Mouse (Mus musculus) kidney, postnatal 4 days (tissue): ENCODE results near the gene Otog.

Experiments used
- DNase-seq, 2 experiments: peaks; one replicate each; pipeline ENCODE4 v3.0.0; 2021; ENCODE audit warnings: mixed read lengths in 2 of 2

Otog gene

DNA sequence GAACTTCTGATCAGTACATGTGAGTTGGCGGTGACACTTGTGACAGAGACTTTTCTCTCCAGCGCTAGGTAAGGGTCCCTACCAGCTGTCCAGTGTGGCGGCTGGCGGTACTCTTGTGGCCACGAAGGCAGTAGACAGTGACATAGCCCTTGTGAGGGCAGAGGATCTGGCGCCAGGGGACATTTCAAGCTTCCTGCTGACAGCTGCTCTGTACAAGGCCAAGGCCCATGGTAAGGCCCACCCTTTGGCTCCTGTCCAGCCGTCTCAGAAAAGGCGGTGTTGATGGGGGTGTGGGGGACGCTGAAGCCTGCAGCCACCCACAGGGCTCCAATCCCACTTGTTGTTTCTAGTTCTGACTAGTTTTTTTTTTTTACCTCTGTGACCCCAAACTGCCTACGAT is 42.9 kb downstream of the Otog start:
- DNase-seq = peak; percentile 67 to 71

DNA sequence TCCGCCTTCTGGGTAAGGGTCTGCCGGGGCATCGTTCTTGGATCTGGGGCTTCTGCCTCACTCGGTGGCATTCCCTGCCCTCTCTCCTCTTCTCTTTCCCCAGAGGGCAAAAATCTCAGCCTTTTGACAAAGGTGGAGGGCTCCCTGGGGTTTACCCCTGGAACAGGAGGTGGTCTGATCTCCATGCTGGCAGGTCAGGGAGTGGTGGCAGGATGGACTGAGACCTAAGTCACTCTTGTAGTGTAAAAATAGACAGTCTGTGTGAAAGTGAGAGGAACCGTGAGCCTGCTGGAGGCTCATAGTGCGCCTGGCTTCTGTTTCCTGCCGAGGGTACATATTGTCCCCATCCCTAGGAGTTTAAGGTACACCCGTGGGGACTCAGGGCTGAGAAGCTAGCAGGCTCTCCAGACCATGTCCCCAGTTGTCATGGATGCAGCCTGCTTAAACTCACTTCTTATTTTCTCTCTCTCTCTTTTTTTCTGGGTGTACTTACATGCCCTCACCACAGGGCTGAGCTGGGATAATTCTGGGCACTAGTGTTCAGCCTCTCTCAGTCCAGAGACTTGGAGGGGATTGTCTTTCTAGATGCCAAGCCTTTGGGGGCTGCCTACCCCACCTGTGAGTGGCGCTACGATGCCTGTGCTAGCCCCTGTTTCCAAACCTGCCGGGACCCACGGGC is 44.5 kb downstream of the Otog start:
- no peak for DNase-seq

DNA sequence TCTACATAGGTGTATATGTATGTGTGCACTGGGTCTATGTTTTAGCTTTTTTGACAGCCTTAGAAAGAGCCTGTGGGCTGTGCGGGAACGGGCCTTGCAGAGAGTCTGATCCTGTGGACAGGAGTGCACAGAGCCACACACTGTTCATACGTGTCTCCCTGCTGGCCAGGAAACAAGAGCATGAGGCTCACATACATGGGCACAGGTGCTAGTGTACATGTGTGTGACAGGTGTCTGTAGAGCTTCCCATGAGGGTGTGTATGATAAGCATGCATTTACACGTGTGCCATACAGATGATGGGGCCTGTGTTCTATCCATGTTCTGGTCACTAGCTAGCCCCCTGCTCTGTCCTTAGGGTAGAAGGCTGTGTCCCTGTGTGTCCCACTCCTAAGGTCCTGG is 45.6 kb downstream of the Otog start:
- DNase-seq = no peak

DNA sequence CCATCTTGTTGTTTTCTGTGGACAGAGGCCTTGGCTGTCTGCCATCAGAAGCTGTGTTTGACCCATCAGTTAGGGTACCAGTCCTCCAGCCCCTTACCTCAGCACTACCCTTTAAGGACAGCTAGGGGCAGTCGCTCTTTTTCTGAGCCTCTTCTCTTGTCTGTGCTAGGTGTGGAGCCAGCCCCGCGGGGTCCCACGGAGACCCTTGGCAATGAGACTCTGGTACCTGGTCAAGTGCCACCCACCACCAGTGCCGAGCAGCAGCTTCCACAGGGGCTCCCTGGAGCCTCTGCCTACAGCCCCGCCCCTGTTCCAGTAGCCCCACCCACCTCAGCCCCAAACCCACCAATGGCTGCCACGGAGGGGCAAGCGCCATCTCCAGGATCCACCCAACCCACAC is 46.3 kb downstream of the Otog start:
- DNase-seq = no peak

DNA sequence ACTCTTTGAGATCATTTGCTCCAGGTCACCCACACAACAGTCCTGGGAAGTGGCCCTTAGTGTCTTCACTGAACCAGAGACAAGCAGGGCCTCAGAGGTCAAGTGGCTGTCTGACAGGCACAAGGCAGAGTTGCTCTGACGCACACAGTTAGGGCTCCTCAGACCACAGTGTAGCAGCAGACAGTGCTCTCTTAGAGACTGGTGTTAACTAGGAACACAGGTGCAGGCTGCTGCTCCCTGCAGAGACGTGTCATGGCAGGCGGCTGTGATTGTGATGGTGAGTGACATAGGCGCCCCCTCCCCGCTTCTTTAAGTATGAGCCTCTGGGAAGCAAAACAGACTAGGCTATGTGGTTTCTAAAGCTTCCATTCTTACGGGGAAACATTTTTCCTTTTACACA is 55.5 kb downstream of the Otog start:
- no peak for DNase-seq

DNA sequence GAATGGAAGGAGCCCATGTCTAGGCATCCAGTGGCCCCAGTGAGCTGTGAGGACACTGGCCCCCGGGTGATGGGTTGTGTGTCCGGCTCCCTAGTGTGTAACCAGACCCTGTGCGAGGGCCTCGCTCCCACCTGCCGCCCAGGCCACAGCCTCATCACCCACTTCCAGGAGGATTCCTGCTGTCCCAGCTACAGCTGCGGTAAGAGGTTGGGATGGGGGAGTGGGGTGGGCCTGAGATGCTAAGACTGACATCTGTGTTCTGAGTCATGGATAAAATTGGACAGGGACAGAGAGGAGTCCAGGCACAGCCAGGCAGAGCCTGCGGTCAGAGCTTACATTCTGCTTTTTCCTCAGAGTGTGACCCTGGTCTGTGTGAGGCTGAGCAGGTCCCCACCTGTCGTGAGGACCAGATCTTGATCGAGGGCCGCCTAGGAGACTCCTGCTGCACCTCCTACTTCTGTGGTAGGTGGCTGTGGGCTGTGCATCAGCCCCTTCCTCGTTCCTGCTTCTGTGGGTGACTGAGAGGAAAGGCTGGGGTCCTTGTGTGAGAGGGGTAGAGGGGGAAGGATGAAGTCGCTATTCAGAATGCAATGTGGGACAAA is 60.3 kb downstream of the Otog start:
- no peak for DNase-seq

DNA sequence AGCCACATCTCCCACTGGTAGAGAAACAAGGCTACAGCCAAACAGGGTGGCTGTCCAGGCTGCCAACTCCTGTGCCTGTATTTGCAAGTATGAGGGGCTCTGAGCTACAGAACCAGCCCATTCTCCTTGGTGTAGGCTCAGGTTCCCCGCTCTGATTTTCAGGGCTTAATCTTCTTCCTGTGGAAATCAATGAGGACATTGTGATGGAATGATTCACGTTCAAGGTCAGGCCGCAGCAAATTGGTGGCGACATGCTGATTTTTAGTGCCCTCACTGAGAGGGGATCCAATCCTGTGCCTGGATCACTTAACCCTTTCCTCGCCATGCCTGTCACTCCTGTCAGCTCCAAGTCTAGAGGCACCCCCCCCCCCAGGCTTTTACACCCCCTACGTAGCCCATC is 72.7 kb downstream of the Otog start:
- no peak for DNase-seq

DNA sequence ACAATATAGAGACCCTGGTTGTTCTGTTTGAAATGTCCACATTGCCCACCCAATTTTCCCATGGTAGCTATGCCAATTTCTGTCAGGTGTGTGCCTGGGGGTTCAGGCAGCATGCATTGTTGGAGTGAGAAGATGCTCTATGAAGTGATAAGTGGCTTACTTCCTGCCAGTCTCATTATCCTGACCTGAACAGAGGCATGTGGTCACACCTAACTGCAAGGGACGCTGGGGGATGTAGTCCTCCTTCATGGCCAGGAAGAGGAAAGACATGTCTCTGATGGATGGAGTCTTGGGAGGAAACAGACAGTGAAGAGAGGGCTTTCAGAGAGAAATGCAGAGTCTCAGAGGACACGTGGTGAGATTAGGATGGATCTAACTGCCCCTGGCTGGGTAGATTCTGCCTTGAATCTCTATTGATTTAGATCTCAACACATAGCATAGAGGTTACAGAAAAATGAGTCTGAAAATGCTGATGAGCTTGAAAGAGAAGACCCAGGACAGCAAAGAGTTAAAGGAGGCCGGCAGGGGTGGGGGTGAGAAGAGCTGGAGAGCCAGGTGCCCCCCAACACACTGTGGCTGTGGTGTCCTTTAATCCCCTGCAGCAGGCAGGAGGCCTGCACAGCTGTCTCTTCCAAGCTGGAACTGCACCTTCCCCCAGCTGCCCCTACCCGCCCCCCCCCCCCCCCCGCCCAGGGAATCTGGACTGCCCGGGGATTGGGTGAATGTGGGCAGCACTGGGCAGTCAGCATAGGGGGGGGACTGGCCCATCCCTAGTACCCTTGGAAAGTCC is 73.6 kb downstream of the Otog start:
- DNase-seq = no peak

DNA sequence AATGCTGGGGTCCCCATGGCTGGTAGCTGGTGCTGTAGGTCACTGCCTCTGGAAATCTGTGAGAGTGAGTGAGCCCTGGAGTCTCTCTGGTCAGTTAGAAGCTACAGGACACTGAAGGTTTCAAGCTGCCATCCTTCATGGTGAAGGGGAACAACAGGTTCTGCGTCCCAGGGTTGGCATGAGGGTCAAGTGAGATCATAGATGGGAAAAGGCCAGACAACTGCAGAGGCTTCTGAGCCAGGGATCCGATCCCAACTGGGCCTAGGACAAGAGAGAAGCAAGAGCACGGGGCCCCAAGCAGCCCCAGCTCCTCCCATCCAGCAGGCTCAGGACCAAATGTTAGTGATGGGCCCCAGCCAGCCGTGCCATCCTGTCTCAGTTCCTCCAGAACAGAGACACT is 74.9 kb downstream of the Otog start:
- DNase-seq = no peak

DNA sequence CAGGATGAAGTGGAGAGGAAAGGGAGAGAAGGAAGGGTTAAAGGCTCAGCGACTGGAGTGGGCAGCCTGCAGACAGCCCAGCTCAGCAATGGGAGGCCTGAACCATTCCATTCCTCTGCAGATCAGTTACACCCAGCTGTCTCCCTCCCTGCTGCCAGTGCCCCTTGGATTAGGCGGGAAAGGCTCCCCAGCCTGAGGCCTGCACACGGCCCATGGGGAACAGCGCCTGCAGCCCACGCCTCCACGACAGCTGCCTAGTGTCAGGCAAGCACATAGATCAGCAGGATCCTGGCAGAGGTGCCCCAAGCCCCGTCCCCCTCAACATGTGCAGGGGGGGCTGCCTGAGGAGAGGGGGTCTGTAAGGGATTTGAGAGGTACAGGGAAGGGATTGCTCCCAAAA is 76.2 kb downstream of the Otog start:
- DNase-seq = peak; percentile 9 to 15

DNA sequence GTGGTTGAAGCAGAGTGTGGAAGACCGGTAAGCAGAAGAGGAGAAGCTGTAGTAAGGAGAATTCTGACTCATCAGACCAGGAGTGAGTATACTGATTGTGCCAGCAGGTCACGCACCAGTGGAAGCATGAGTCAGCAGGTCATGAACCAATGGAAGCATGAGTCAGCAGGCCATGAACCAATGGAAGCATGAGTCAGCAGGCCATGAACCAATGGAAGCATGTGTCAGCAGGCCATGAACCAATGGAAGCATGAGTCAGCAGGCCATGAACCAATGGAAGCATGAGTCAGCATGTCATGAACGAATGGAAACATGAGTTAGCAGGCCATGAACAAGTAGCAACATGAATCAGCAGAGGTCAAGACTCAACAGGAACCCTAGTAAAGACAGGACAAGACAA is 80.5 kb downstream of the Otog start:
- DNase-seq = no peak

DNA sequence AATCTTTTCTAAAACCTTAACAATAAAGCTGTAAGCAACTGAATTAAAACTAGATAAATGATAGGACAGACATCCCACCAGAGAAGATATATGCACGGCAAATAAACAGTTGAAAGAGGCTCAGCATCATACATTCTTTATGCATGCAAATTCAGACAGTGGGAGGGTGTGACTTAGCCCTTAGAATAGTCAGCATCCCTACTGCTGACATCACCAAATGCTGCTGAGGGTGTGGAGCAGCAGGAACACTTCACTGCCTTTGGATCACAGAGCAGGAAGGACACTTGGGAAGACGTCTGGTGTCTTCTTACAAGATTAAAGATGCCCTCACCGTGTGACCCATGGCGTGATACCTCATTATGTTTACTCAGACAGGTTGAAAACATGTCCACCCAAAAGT is 87.1 kb downstream of the Otog start:
- DNase-seq = no peak

DNA sequence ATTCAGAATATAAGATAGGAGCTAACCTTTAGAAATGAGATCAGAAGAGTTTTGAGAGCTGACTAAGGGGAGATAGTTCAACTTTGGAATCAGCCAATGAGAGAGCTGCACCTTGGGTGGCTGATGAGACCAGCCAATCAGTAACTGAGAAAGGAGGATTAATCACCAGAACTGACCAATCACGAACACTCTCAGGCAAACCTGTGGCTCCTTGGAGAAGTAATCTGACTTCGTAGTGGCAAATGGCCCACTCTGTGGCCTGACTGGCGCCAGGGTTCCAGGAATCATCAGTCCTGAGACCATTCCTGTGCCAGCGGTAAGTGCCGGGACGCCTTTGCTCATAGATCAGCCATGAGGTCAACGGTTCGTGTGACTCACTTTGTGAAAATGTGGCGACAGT is 96.6 kb downstream of the Otog start:
- DNase-seq = no peak

DNA sequence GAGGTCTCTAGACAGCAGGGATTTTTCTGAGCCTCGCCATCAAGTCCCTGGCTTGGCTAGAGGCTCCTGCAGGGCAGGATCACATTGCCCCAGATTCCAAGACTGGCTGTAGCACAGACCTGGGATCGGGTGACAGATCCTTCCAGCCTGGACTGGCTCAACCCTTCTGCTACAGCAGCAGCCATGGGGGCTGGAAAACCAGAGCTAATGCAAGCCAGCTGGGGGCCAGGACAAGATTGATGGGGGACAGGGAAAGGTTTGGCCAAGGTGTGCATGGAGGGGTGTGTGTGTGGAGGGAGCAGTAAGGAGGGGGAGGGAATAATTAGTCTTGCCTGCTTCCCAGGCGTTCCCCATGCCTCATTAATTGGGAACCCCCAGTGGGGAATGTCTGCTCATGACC is 99.0 kb downstream of the Otog start:
- DNase-seq = no peak

DNA sequence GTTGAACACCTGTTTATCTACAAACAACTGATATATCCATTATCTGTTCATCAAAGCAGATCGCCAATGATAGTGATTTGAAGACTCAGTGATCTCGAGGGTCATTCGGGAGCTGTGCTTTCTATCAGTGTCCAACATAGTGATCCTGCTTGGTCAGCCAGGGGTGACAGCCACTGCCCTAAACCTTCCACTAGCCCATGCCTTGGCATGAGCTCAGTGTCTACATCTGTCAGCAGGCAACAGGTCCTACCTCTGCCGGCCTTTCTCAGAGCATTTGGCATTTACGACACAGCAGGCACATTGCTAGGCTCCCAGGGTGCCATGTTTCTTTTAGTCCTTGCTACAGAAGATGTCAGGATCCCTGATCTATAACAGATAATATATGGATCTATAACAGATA is 99.5 kb downstream of the Otog start:
- no peak for DNase-seq

DNA sequence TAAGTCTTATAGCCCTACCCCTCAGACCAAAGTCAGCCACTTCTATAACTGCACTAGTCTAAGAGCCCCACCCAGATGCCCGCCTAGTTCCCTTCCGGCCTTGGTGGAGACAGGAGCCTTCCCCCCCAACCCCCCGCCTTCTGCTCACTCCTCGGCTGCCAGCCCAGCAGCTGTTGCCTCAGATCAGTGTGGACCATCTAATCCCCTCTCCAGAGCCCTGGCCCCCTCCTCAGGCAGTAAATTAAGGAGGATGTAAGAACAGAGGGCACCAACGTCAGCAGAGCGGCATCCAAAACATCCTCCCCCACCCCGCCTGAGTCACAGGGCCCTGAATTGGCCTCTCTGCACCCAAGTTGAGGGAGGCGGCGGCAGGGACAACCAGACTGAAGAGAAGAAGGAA is 100.7 kb downstream of the Otog start:
- DNase-seq = no peak

DNA sequence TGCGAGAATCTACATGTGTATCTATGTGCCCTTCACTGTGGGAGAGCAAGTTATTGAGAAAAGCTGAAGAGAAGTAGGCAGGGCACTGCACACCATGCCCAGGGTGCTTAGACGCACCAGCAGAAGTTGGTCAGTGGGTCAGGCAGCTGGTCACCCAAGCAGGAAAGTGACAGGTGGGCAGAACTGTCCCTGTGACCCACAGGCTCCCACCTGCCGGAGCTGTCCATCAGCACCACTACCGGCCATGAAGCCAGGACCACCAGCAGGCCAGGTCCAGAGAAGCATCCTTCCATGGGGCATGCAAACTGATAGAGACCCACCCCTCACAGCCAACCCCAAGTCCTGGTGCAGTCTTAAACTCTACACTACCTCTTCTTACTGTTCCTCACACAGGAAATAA is 106.9 kb downstream of the Otog start:
- DNase-seq = peak; percentile 40 to 53

DNA sequence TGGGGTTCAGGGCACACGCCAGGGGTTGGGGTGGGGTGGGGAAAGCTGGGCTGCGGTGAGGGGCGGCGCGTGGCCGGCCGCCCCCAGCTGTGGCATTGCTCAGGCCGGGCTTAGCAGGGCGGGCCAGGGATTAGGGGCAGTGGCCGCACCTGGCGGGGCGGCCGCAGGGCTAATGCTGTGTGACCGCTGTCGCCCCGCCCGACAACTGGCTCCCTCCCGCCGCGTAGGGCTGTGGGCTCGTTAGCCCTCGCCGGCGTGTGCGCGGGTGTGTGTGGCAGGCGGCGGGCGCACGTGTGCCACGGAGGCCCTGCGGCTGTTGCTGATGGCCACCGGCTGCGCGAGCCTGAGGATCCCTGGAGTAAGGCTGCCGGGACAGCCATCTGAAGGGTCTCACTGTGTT is 108.0 kb downstream of the Otog start:
- DNase-seq = no peak

DNA sequence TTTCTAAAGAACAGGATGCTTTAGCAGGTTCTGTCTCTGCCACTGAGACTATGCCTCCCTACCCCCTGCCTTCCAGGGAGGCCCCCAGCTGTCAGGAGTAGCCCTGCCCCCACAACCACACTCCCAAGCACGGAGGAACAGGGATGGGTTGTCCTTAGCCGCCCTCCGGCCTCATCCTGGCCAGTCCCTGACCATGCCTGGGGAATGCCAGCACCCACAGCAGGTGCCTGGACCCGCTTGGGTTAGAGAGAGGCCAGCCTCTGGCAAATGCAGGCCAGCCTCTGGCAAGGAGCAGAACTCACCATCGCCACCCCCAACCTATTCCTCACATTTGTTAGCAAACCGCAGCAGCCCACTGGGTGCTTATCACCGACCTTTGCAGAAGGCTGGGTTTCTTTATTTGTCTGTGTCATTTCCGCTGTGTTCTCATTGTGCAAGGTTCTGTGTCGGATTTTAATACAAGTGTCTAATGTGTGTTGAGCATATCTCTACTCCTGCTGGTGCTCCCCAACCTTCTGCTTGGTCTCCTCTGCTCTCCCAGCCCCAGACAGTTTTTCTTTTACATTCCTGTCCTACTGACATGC is 109.4 kb downstream of the Otog start:
- no peak for DNase-seq

DNA sequence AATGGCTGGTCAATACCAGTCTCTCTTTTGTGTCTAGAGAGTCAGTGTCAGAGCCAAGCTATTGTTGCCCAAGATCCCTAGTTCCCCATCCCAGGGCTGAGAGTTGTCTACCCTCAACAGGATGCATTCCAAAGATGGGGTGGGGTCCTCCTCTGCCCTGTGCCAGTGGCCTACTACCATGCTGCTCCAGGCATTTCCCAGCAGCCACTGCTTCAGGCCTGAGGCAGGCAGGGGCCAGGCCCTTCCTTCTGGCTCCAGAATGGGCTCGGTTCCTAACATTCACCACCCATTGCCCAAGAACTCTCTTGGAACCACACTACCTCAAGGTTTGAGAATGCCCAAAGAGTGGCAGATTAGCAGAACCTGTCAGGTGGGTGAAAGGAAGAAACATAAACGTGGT is 112.0 kb downstream of the Otog start:
- no peak for DNase-seq

DNA sequence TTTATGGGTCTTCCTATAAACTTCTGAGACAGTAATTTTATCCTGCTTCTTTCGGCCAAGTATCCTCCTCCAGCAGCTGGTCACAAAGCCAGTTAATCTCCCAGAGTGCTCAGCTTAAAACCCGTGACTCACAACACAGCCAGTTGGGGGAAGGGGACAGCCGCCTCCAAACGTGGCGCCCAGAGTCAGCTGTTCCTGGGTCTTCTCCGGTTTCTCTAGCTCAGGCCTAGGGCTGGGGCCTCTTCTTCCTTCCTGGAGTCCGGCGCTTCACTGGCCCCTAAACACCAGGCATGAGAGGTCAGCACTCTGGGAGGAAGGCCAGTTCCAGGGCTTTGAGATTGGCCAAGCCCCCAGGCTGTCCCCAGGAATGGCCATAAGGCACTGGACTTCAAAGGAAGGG is 112.4 kb downstream of the Otog start:
- DNase-seq = no peak

DNA sequence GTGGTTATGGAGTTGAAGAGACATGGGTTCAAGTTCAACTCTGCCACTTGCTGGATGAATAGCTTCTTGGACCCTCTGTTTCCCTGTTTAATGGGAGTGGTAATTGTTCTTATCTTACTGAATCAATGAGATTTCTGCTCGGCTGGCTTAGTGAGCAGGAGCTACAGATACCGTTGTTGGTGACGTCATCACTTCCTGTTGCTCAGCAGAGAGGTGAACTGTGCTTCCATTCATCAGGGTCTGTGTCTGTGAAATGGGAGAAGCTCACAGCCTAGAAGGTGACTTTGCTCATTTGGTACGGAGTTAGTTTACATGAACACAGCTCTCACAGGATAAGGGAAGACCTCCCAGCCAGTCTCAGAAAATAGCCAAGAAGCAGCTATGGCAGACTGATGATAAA is 113.1 kb downstream of the Otog start:
- no peak for DNase-seq
